Mouse (Mus musculus) thymus, adult 2 months (tissue): Measurements from ENCODE around the gene Pip4k2a. TPM values are rescaled to one million over a fixed set of nuclear protein-coding genes. Genes with fewer than 3 reads are reported as not detected.

Source experiments
- DNase-seq: peaks from one replicate; pipeline ENCODE4 v3.0.0; 2021
- H3K27ac ChIP-seq: fragments of 200-500 bp; 2 replicates; pipeline ENCODE4 v1.5.1; 2012; ENCODE audit warnings: low read length, control low read depth; ENCODE audit not compliant: control insufficient read depth, insufficient read depth
- H3K27me3 ChIP-seq: fragments of 200-500 bp; 2 replicates; pipeline ENCODE4 v1.6.1; 2012; ENCODE audit warnings: mild to moderate bottlenecking, low read length, moderate library complexity, mixed read lengths; ENCODE audit not compliant: control insufficient read depth, insufficient read depth
- H3K36me3 ChIP-seq: fragments of 200-500 bp; 2 replicates; pipeline ENCODE4 v1.6.1; 2012; ENCODE audit warnings: mild to moderate bottlenecking, low read length, moderate library complexity; ENCODE audit not compliant: control insufficient read depth, insufficient read depth
- H3K4me1 ChIP-seq: fragments of 200-500 bp; replicated peaks from 2 replicates; pipeline ENCODE4 v1.6.1; 2012; ENCODE audit warnings: low read length; ENCODE audit not compliant: control insufficient read depth, insufficient read depth
- H3K4me3 ChIP-seq: fragments of 200-500 bp; 2 replicates; pipeline ENCODE4 v1.5.1; 2012; ENCODE audit warnings: mild to moderate bottlenecking, low read length, control low read depth, moderate library complexity; ENCODE audit not compliant: control insufficient read depth, insufficient read depth
- CTCF ChIP-seq: fragments of 200-500 bp; IDR thresholded peaks from 2 replicates; pipeline ENCODE4 v1.5.1; 2012; ENCODE audit warnings: mild to moderate bottlenecking, control low read depth, low read length, moderate library complexity, borderline replicate concordance; ENCODE audit not compliant: control insufficient read depth, poor library complexity, insufficient read depth; ENCODE audit errors: extremely low read depth
- POLR2A ChIP-seq: fragments of 200-500 bp; IDR thresholded peaks from 2 replicates; pipeline ENCODE4 v1.6.1; 2012; ENCODE audit warnings: mild to moderate bottlenecking, low read length, control low read depth, moderate library complexity; ENCODE audit not compliant: control insufficient read depth, poor library complexity, insufficient read depth; ENCODE audit errors: extremely low read depth
- WGBS: fragments of 180-500 bp; shearing (Covaris S2); methylation state at CpG from one replicate; pipeline ENCODE4 v1.1.7; 2018; 5-methylcytosine and 5-hydroxymethylcytosine counted together
- polyA plus RNA-seq: library from polyadenylated mRNA; depleted of rRNA; stranded (reverse); fragments of >200 nt; gene quantifications from 2 replicates; pipeline ENCODE4 v1.2.3, GENCODE M21; 2012

Pip4k2a gene
- polyA plus RNA-seq, 1 experiment: 61.2 TPM

DNA sequence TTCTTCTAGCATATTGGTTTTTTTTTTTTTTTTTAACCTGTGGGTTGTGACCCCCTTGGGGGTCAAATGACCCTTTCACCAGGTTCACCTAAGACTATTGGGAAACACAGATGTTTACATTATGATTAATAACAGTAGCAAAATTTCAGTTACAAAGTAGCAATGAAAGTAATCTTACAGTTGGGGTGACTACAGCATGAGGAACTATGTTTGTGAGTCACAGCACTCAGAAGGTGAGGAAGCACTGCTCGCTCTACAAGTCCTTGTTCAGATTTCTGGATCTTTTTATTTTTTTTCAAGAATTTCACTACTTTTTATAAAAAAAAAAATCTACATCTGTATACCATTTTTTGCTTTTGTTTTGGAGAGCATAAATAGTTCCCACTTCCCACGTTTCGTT is 26.4 kb downstream of the Pip4k2a start:
- Histone ChIP-seq H3K36me3 (peaks cover 4% of the 10 kb centered on the region; the same call in 1 of the 2 replicates), H3K4me1 (peaks cover 38% of the 10 kb centered on the region), H3K4me3 (no peak overlapping the region), H3K27ac (no peak overlapping the region), H3K27me3 (no peaks in the 10 kb centered on the region)
- TF ChIP-seq CTCF (no peak), POLR2A (no peak)
- 79% methylated on average over 3 of the region's 3 CpGs for WGBS
- DNase-seq: no peak

DNA sequence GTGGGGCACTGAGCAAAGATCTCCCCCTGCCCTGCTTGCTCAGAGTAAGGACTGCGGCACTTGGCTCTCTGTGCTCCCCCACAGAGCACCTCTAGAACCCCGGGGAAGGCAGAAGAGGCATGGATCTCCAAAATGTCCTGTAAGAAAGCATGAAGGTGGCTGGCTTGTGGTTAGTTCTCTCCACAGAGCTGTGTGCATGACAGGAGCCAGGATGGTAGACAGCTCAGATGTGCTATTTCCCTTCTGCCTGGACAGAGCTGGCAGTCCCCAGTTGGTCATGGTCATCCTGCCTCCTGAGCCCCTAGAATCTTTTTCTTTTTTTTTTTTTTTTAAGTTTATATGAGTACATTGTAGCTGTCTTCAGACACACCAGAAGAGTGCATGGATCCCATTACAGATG is 27.5 kb downstream of the Pip4k2a start:
- DNase-seq: no peak
- Histone ChIP-seq H3K27me3 (no peaks in the 10 kb centered on the region), H3K4me3 (no peak overlapping the region), H3K36me3 (peaks cover 4% of the 10 kb centered on the region; the same call in 1 of the 2 replicates), H3K27ac (no peak overlapping the region), H3K4me1 (peaks cover 41% of the 10 kb centered on the region)
- no peak for TF ChIP-seq CTCF
- TF ChIP-seq POLR2A: no peak
- WGBS: 44% methylated on average over 2 of the region's 2 CpGs

DNA sequence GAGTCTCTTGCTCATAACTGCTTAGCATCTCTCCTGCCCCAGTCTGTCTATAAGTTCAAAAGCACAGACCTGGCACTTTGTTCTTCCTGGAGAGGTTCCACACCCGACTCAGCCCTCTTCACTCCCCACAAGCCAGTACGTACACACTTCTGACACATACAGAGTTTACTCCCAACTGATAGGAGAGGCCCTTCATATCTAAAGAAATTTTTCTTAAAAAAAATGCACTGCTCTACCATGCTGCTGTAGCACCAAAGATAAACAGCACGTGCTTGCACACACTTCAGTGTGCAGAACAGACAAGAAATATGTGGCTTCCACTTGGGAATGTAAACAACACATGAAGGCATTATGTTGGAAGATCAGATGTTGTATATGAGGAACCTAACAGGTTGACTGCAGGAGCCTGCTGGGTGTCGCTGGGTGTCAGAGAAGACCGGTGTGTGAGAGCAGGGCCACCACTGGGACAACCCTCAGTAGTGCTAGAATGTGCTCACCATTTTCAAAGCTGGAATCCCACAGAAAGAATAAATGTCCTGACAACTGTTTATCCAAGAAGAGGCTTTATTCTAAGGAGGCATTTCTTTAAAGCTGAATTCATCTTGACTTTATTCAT is 28.8 kb downstream of the Pip4k2a start:
- WGBS: 56% methylated on average over 5 of the region's 5 CpGs
- Histone ChIP-seq H3K27me3 (no peaks in the 10 kb centered on the region), H3K36me3 (peaks cover 4% of the 10 kb centered on the region; the same call in 1 of the 2 replicates), H3K4me3 (no peak overlapping the region), H3K27ac (peak overlapping the region; percentile 16; the same call in 1 of the 2 replicates), H3K4me1 (peaks cover 39% of the 10 kb centered on the region)
- DNase-seq: no peak
- no peak for TF ChIP-seq POLR2A
- TF ChIP-seq CTCF: no peak

DNA sequence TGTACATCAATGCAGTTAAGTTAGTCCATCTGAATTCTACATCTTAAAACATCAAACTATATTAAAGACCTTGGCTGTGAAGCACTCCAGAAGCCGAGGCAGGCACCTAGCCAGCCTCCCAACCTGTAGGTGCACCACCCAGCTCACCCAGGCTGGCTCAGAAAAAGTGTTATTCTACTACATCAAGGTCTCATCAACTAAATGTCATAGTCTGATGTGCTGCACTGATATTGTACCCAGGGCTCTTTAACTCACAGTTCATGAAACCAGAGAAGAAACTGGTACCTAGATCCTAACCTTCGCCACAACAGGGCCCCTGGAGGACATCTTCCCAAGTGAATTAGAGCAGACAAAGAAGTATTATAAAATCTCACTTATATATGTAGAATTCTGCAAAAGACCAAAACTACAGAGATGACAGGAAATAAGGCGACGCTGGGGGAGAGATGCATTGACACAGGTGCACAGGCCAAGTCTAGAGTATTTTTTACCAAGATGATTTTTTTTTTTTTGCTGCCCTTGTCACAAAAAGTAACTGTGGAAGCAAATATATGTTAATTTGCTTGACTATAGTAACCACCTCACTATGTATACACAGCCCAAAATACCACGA is 30.4 kb downstream of the Pip4k2a start:
- Histone ChIP-seq H3K4me1 (peaks cover 53% of the 10 kb centered on the region), H3K27me3 (no peaks in the 10 kb centered on the region), H3K4me3 (no peak overlapping the region), H3K36me3 (no peaks in the 10 kb centered on the region), H3K27ac (peak overlapping the region; percentile 80)
- DNase-seq: peak; percentile 50
- TF ChIP-seq CTCF: no peak
- TF ChIP-seq POLR2A: no peak
- 22% methylated on average over 5 of the region's 5 CpGs for WGBS

DNA sequence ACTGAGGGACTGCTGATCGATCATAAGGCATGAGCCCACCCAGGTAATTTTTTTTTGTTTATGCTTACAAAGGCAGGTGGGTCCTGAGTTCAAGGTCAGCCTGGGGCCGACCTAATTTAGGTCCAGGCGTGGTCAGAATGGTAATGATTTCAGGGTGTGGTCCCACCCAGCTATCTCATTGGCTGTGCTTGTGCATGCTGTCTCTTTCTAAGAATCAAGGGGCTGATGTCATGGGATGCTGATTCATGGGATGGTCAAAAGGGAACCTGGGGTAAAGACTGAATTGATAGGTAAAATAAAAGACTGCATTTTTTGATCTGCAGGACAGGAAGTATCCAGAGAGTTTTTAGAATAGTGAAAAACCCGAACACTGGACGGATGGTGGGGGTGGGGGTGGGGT is 31.4 kb downstream of the Pip4k2a start:
- peaks cover 53% of the 10 kb centered on the region for H3K4me1 ChIP-seq

DNA sequence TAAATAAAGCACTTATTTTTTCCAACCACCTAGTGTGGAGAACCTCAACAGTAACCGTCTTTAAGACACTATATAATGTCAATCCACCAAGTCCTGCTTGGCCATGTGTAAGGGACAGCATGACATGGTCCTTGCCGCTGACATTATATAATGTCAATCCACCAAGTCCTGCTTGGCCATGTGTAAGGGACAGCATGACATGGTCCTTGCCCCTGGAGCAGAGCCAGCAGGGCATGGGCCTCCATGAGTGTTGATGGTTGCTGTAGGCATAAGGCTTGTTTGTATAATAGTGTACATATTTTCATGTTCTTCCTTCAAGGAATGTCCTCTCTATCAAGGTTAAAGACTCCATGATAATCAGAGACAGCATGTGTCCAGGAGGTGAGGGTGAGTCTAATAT is 32.0 kb downstream of the Pip4k2a start:
- 94% methylated on average over 2 of the region's 2 CpGs for WGBS
- H3K36me3 ChIP-seq: no peaks in the 10 kb centered on the region
- H3K4me3 ChIP-seq: no peak overlapping the region
- H3K4me1 ChIP-seq: peaks cover 54% of the 10 kb centered on the region
- TF ChIP-seq POLR2A (no peak), CTCF (no peak)
- H3K27me3 ChIP-seq: no peaks in the 10 kb centered on the region
- H3K27ac ChIP-seq: no peak overlapping the region
- DNase-seq: no peak

More for the DNA sequence above, 31.4 kb downstream of the Pip4k2a start:
- no peak for TF ChIP-seq POLR2A
- TF ChIP-seq CTCF: no peak
- no peaks in the 10 kb centered on the region for H3K36me3 ChIP-seq
- H3K27me3 ChIP-seq: no peaks in the 10 kb centered on the region
- WGBS: 94% methylated on average over 5 of the region's 5 CpGs
- no peak overlapping the region; the same call in 1 of the 2 replicates for H3K27ac ChIP-seq
- no peak overlapping the region for H3K4me3 ChIP-seq
- DNase-seq: no peak
